Mouse (Mus musculus) intestine, postnatal 0 days (tissue): ENCODE measurements around the gene Ilkap. TPM values are rescaled to one million over a fixed set of nuclear protein-coding genes. Genes with fewer than 3 reads are reported as not detected.

Experiments
- ATAC-seq: fragments of 200-750 bp; cut with Nextera tagmentation; 2 replicates; pipeline ENCODE4 v1.8.0; 2017; ENCODE audit warnings: mild to moderate bottlenecking, moderate TSS enrichment, moderate library complexity
- H3K27ac ChIP-seq: fragments of 300-500 bp; sonication (generic); 2 replicates; pipeline ENCODE4 v1.5.1; 2014; ENCODE audit warnings: mild to moderate bottlenecking, low read depth, low read length, moderate library complexity
- H3K27me3 ChIP-seq: fragments of 300-500 bp; sonication (generic); replicated peaks from 2 replicates; pipeline ENCODE4 v1.6.1; 2014; ENCODE audit warnings: low read length, mixed read lengths; ENCODE audit not compliant: control insufficient read depth, insufficient read depth
- H3K36me3 ChIP-seq: fragments of 300-500 bp; sonication (generic); 2 replicates; pipeline ENCODE4 v1.6.1; 2014; ENCODE audit warnings: mild to moderate bottlenecking, moderate library complexity; ENCODE audit not compliant: control insufficient read depth, insufficient read depth
- H3K4me1 ChIP-seq: fragments of 300-500 bp; sonication (generic); replicated peaks from 2 replicates; pipeline ENCODE4 v1.6.1; 2014; ENCODE audit warnings: antibody characterized with exemption, low read length, mixed read lengths; ENCODE audit not compliant: control insufficient read depth, insufficient read depth
- H3K4me2 ChIP-seq: fragments of 300-500 bp; sonication (generic); replicated peaks from 2 replicates; pipeline ENCODE4 v1.6.1; 2014; ENCODE audit warnings: low read depth, mild to moderate bottlenecking, moderate library complexity
- H3K4me3 ChIP-seq: fragments of 300-500 bp; sonication (generic); 2 replicates; pipeline ENCODE4 v1.5.1; 2014; ENCODE audit warnings: low read depth, low read length
- H3K9ac ChIP-seq: fragments of 300-500 bp; sonication (generic); 2 replicates; pipeline ENCODE4 v1.6.1; 2014; ENCODE audit warnings: mild to moderate bottlenecking, low read depth, low read length
- H3K9me3 ChIP-seq: fragments of 300-500 bp; sonication (generic); 2 replicates; pipeline ENCODE4 v1.6.1; 2016; ENCODE audit warnings: mixed run types; ENCODE audit not compliant: control insufficient read depth
- CTCF ChIP-seq: sonication (generic); IDR thresholded peaks from 2 replicates; pipeline ENCODE4 v1.5.1; 2016; ENCODE audit warnings: low read depth, mild to moderate bottlenecking, control low read depth, antibody characterized with exemption, moderate library complexity
- WGBS: fragments of 180-500 bp; shearing (Covaris S2); extraction: QIAGEN DNeasy Blood & Tissue Kit; methylation state at CpG from one replicate; pipeline ENCODE4 v1.1.7; 2014; 5-methylcytosine and 5-hydroxymethylcytosine counted together
- polyA plus RNA-seq: library from polyadenylated mRNA; unstranded; fragments of >200 nt; fragmentation: Nextera tagmentation; extraction: Ambion mirVana; gene quantifications from 2 replicates; pipeline ENCODE4 v1.2.1, GENCODE M21; 2015

Ilkap gene
- polyA plus RNA-seq, 1 experiment from 2014 or later = 51.2 TPM

- no peak overlapping the region for H3K27ac ChIP-seq
Observed at GRCm38 (mm10) chr1:91362113-91362512, 36.5 kb downstream of the Ilkap start.

DNA sequence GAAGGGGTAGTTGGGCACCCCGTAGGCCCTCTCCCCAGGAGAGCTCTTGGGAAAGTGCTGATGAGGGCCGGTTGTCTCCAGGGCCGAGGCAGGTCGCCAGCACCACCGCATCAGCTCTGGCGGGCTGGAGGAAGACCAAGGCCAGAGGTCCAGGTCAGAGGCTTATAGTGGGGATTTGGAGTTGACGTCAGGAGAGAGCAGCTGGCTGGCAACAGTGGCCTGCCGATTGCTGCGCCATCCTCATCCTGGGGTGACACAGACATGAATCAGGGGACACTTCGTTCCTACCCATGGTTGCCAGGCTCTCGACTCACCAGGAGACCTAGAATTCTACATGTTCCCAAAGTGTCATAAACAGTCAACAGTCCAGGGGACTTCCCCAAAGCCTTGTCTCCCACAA, 42.5 kb downstream of the Ilkap start:
- no peaks in the 10 kb centered on the region for H3K4me1 ChIP-seq
- H3K27ac ChIP-seq = no peak overlapping the region
- ATAC-seq = no peak
- H3K36me3 ChIP-seq = no peaks in the 10 kb centered on the region
- no peak overlapping the region for H3K4me3 ChIP-seq
- H3K27me3 ChIP-seq = no peaks in the 10 kb centered on the region
- H3K4me2 ChIP-seq = no peak overlapping the region
- WGBS = 81% methylated on average over 11 of the region's 11 CpGs
- no peak overlapping the region for H3K9ac ChIP-seq
- TF ChIP-seq CTCF = no peak
- H3K9me3 ChIP-seq = no peaks in the 10 kb centered on the region

More at GRCm38 (mm10) chr1:91362113-91362512, 36.5 kb downstream of the Ilkap start:
- H3K27me3 ChIP-seq = no peaks in the 10 kb centered on the region
- no peaks in the 10 kb centered on the region for H3K36me3 ChIP-seq
- no peak for ATAC-seq
- H3K9ac ChIP-seq = no peak overlapping the region
- no peak overlapping the region for H3K4me2 ChIP-seq
- H3K4me3 ChIP-seq = no peak overlapping the region
- no peak for TF ChIP-seq CTCF
- 69% methylated on average over 5 of the region's 5 CpGs for WGBS
- peaks cover under 1% of the 10 kb centered on the region; the same call in 1 of the 2 replicates for H3K4me1 ChIP-seq
- no peaks in the 10 kb centered on the region for H3K9me3 ChIP-seq

GRCm38 (mm10) chr1:91352277-91352676, 46.3 kb downstream of the Ilkap start:
- H3K4me1 ChIP-seq = no peaks in the 10 kb centered on the region
- no peaks in the 10 kb centered on the region for H3K9me3 ChIP-seq
- 85% methylated on average over 2 of the region's 2 CpGs for WGBS
- H3K27me3 ChIP-seq = no peaks in the 10 kb centered on the region
- H3K4me3 ChIP-seq = no peak overlapping the region
- no peak overlapping the region for H3K27ac ChIP-seq
- H3K4me2 ChIP-seq = no peak overlapping the region
- no peak for TF ChIP-seq CTCF
- no peak for ATAC-seq
- H3K9ac ChIP-seq = no peak overlapping the region
- H3K36me3 ChIP-seq = no peaks in the 10 kb centered on the region

DNA sequence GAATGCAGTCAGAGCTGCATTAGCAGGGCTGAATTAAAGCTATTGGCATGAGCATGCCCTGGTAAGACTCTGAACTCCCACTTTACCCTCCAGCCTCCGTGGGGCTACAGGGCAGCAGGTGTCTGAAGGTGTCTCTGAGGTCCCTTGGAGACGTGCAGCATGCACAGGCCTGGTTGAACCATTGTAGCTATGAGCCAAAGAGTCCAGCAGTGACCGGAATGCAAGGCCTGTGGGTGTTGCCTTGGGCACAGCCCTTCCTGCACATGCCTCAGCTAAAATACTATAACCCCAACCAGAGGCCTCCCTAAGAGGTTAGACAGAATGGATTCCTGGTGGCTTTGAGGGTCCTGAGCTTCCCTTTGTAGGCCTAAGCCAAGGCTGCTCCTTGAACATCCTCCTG, 47.4 kb downstream of the Ilkap start:
- no peak for ATAC-seq
- 71% methylated on average over 3 of the region's 3 CpGs for WGBS
- 0 out of 2 replicates have a peak, but pooled peaks cover 9% of the 10 kb centered on the region for H3K27me3 ChIP-seq

DNA sequence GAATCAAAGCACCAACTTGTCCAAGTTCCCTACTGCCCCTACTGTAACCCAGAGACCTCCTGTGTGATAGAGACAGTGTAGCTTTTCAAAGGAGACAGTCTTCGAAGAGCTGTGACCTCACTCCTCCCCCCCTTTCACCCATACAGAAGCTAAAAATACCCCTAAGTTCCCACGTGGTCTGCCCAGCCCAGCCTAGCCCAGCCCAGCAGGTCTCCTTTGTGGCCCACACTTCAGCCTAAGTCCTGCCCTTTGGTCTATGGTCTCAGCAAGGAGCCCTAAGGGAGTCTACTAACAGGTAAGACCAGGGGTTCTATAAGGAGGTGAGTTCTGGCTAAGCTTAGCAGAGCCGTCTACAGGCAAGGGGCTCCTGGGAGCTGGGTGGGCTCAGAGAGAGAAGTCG, 47.8 kb downstream of the Ilkap start, which contains the start of gene Klhl30:
Gene Klhl30 (plus strand): TSS at position 176 of the 400 bp plus-strand sequence.
- H3K9ac ChIP-seq = no peak within 1 kb of the TSS
- no peak within 1 kb of the TSS for H3K27ac ChIP-seq
- no peaks in the 10 kb centered on the region for H3K4me1 ChIP-seq
- TF ChIP-seq CTCF = no peak
- 58% methylated on average over 4 of the region's 4 CpGs for WGBS
- no peaks in the 10 kb centered on the region for H3K36me3 ChIP-seq
- ATAC-seq = no peak
- peaks cover 13% of the 10 kb centered on the region; the same call in 1 of the 2 replicates for H3K27me3 ChIP-seq
- H3K4me3 ChIP-seq = no peak within 1 kb of the TSS
- no peaks in the 10 kb centered on the region for H3K9me3 ChIP-seq
- no peak within 1 kb of the TSS for H3K4me2 ChIP-seq

More for the DNA sequence above, 47.4 kb downstream of the Ilkap start:
- H3K27ac ChIP-seq = no peak overlapping the region
- no peak for TF ChIP-seq CTCF
- H3K9ac ChIP-seq = no peak overlapping the region
- no peak overlapping the region for H3K4me3 ChIP-seq
- no peaks in the 10 kb centered on the region for H3K36me3 ChIP-seq
- H3K9me3 ChIP-seq = no peaks in the 10 kb centered on the region
- H3K4me2 ChIP-seq = no peak overlapping the region
- no peaks in the 10 kb centered on the region for H3K4me1 ChIP-seq

DNA sequence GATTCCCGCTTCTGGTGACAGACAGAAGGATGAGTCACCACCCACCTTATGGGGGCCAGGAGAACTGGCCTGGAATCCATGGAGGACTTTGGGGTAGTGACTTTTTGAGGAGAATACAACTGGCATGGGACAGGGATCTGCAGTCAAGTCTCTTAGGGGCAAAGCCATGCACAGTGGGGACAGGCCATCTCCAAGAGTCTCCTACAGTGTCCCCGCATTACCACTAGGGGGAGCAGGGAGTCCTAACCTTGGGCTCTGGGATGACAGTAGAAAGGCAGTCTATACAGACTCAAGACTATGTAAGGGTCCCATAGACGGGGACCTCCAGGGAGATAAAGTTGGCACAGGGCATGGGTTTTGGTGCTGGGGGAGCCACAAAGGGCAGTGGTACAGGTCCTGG, 51.7 kb downstream of the Ilkap start:
- peak; percentile 93 for TF ChIP-seq CTCF
- Histone ChIP-seq H3K27ac (no peak overlapping the region), H3K4me1 (no peaks in the 10 kb centered on the region), H3K4me3 (no peak overlapping the region), H3K4me2 (no peak overlapping the region), H3K9me3 (no peaks in the 10 kb centered on the region), H3K9ac (no peak overlapping the region), H3K36me3 (no peaks in the 10 kb centered on the region), H3K27me3 (peaks cover 39% of the 10 kb centered on the region)
- ATAC-seq = peak; percentile 42; the same call in 1 of the 2 replicates
- 36% methylated on average over 3 of the region's 3 CpGs for WGBS
